Mouse (Mus musculus) lung, adult 2 months (tissue): ENCODE data around the gene Sema3f. TPM values are rescaled to one million over a fixed set of nuclear protein-coding genes. Genes with fewer than 3 reads are reported as not detected.

Experiments used
- DNase-seq: peaks from one replicate; pipeline ENCODE4 v3.0.0; 2022
- H3K4me1 ChIP-seq: fragments of 200-500 bp; 2 replicates; pipeline ENCODE4 v1.6.1; 2011; ENCODE audit warnings: low read length; ENCODE audit not compliant: control insufficient read depth, insufficient read depth
- H3K4me3 ChIP-seq: fragments of 200-500 bp; replicated peaks from 2 replicates; pipeline ENCODE3; 2011; ENCODE audit warnings: low read depth, mild to moderate bottlenecking, control low read depth, low read length; ENCODE audit errors: extremely low read depth
- CTCF ChIP-seq: fragments of 200-500 bp; IDR thresholded peaks from 2 replicates; pipeline ENCODE4 v1.5.1; 2011; ENCODE audit warnings: mild to moderate bottlenecking, low read length, control low read depth; ENCODE audit not compliant: insufficient read depth
- POLR2A ChIP-seq: fragments of 200-500 bp; IDR thresholded peaks from 2 replicates; pipeline ENCODE4 v1.6.1; 2011; ENCODE audit warnings: low read depth, mild to moderate bottlenecking, control low read depth, low read length, borderline replicate concordance; ENCODE audit errors: extremely low read depth
- WGBS: fragments of 180-500 bp; shearing (Covaris S2); methylation state at CpG from one replicate; pipeline ENCODE4 v1.1.7; 2018; 5-methylcytosine and 5-hydroxymethylcytosine counted together
- polyA plus RNA-seq: library from polyadenylated mRNA; depleted of rRNA; stranded (reverse); fragments of >200 nt; gene quantifications from 2 replicates; pipeline ENCODE4 v1.2.3, GENCODE M21; 2012

Gene Sema3f
- polyA plus RNA-seq, 1 experiment: 318 TPM

DNA sequence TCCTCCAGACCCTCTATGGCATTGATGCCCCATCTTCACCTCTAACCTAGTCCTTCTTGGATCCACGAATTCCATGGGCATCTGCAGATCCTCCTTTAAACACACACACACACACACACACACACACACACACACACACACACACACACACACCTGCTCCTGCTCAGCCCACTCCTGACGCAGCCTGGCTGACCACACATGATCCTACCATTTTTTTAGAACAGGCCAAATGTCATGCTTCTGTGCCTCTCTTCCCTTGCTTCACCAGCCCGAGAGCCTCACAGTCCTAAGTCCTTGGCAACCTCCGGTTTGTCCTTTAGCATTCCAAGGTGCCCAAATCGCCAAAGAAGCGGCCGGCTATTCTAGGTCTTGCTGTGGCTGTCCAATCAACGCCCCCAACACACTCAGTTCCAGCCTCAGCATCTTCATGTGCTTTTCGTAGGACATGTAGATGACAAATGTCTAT is 40.8 kb downstream of the Sema3f start, which contains the start of gene Slc38a3:
Gene Slc38a3 (minus strand): TSS at position 51 of the 466 bp plus-strand sequence.
- no peak within 1 kb of the TSS for H3K4me3 ChIP-seq
- TF ChIP-seq CTCF (no peak), POLR2A (no peak)
- 89% methylated on average over 9 of the region's 9 CpGs for WGBS
- H3K4me1 ChIP-seq: peaks cover 3% of the 10 kb centered on the region; the same call in 1 of the 2 replicates
- DNase-seq: no peak

DNA sequence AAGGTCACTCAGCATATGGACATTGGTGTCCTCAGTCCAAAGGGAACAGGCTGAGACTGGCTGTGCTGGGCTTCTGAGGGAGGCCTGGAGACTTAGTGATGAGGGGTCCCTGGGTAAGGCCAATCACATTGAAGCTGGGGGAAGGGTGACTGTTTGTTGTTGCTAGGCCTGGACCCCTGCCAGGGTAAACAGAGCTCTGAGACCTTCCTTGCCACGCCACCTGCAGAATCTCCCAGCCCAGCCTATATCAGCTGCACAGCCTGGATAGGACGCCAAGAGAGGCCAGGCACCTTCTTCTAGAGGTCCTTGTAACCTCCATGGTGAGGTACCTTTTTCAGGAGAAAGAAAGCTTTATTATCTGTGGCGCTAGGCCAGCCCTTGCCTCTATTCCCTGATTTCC is 41.4 kb downstream of the Sema3f start:
- Histone ChIP-seq H3K4me3 (no peak overlapping the region), H3K4me1 (peaks cover 3% of the 10 kb centered on the region; the same call in 1 of the 2 replicates)
- 81% methylated on average over 3 of the region's 3 CpGs for WGBS
- TF ChIP-seq CTCF: no peak
- no peak for DNase-seq

DNA sequence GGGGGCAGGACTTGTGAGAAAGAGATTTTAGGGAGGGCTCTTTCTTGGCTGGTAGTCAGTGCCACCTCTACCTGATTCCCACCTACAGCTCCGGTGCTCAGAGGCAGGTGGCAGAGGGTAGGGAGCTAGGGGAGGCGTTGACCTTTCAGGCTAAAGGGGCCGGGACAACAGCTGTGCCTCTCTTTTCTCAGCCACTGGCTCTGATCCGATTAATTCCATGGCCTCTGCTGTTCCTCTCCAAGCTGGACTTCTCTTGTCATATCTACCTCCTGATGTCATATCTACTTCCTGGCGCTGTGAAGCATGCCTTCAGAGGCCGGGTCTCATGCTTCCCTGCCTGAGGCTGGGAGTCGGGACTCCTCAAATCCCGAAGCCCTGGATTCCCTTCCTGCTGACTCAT is 42.3 kb downstream of the Sema3f start:
- WGBS: 43% methylated on average over 8 of the region's 8 CpGs
- no peak for DNase-seq
- peaks cover 3% of the 10 kb centered on the region; the same call in 1 of the 2 replicates for H3K4me1 ChIP-seq
- TF ChIP-seq POLR2A: no peak
- no peak for TF ChIP-seq CTCF
- H3K4me3 ChIP-seq: no peak overlapping the region

DNA sequence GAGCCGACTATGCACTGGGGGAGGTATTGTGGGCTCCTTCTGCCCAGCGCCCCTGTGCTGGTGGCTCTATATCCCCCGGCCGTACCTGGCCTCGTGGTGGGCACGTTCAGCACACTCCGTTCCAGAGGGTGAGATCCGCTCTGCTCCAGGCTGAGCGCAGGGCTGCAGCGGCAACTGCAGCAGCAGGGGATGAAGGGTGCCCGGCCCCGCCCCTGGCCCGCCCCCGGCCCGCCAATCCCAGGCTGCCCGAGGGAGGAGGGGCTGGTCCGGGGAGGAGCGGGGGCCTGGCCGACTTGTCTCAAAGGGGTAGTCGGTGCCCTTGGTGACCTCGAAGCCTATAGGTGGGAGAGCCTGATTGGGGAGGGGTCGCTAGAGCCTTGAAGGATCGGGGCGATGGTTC is 43.1 kb downstream of the Sema3f start:
- peak; percentile 23 for DNase-seq
- H3K4me3 ChIP-seq: peak overlapping the region; percentile 16
- peaks cover 3% of the 10 kb centered on the region; the same call in 1 of the 2 replicates for H3K4me1 ChIP-seq
- 2% methylated on average over 20 of the region's 24 CpGs for WGBS
- TF ChIP-seq POLR2A: no peak
- TF ChIP-seq CTCF: no peak

DNA sequence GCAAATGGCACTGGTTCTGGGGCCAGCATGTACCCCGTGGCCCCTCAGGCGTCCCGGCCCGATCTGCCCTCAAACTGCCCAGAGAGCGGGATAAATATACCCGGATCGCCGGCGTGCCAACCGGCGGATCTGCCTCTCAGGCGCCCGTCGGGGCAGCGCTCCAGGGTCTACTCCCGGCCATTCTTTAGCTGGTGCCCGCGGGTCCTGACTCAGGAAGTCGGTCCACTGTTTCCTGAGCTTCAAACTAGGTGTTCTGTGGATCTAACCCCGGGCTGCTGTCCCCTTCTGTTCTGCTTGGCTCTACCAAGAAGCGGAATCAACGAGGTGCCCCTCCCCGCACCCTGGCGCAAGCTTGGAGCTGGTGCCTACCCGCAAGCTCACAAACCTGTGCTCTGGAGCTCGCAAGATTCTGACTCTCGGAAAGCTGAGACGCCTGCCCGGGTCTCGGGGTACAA is 43.5 kb downstream of the Sema3f start:
- DNase-seq: no peak
- peaks cover 3% of the 10 kb centered on the region; the same call in 1 of the 2 replicates for H3K4me1 ChIP-seq
- TF ChIP-seq POLR2A (no peak), CTCF (no peak)
- 2% methylated on average over 30 of the region's 30 CpGs for WGBS
- no peak overlapping the region for H3K4me3 ChIP-seq

DNA sequence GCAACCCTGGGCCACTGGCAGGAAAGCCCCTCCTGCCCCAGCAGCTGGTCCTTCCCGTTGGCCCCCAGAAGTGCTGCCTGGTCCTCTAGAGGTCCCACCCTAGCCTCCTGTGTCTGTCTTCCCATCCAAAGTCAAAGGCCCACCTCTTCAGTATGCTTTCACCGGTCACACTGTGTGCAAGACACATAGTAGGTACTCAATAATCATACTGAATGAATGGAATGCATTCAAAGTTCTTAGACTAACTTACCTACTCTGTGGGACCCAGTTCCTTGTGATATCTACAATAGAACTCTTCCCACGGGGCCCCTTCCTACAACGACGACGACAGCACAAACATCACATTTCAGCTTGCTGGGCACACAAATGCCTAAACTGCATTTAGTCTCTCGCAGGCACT is 45.0 kb downstream of the Sema3f start:
- peaks cover 3% of the 10 kb centered on the region; the same call in 1 of the 2 replicates for H3K4me1 ChIP-seq
- TF ChIP-seq CTCF (no peak), POLR2A (no peak)
- H3K4me3 ChIP-seq: no peak overlapping the region
- WGBS: 77% methylated on average over 7 of the region's 7 CpGs
- no peak for DNase-seq

DNA sequence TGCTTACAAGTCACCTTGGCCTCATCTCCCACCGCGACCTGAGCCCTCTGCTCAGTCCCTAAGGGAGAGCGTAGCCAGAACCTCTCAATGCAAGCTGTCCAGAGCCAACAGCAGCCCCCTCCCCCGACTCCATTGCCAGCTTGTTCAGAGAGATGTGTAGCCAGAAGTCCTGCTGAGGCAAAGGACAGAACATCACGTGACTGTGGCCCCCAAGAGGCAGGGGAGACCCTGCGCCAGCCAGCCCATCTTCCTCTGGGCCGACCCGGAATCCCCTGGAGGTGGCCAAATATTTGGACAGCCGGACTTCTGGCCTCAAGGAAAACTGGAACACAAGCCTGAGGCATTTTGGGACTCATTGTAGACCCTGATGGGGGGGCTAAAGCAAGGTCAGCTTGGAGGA is 46.8 kb downstream of the Sema3f start:
- DNase-seq: no peak
- TF ChIP-seq POLR2A (no peak), CTCF (no peak)
- H3K4me3 ChIP-seq: no peak overlapping the region
- peaks cover 3% of the 10 kb centered on the region; the same call in 1 of the 2 replicates for H3K4me1 ChIP-seq
- WGBS: 70% methylated on average over 9 of the region's 9 CpGs

DNA sequence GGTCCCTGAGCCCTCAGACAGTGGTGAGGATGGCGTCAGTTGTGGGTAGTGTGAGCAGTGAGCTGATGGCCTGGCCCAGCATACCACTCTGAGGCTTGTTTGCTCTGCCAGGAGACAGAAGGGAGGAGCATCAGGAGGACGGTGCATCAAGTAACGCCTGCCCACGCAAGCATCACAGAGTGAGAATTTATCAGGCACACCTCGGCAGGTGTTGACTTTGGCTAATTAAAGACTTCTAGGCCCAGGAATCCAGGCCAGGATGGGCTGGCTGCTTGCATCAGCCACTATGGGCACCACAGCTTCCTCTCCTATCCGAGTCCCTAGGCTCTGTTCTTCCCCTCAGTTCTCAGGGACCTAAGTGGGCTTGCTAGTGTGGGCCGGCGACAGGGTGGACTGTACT is 47.9 kb downstream of the Sema3f start:
- peaks cover 3% of the 10 kb centered on the region; the same call in 1 of the 2 replicates for H3K4me1 ChIP-seq
- TF ChIP-seq POLR2A (no peak), CTCF (no peak)
- no peak for DNase-seq
- 82% methylated on average over 8 of the region's 8 CpGs for WGBS
- no peak overlapping the region for H3K4me3 ChIP-seq

DNA sequence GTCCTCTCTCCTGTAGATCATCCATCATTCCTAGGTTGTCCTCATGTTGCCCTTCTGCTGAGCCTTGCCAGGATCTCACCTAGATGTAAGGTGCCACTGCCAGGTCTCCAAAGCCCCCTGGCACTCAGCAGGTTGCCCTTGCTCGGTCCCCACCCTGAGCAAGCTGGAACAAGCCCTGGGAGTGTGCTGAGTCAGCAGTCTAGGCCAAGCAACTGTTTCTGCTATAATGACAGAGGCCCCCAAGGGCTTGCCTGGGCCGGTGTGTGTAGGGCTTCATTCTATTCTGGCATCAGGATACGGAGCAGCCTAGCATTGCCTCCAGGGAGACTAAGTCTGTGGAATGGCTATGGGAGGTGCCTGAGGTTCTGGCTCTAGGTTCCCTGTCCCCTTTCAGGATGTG is 49.5 kb downstream of the Sema3f start:
- Histone ChIP-seq H3K4me3 (no peak overlapping the region), H3K4me1 (no peaks in the 10 kb centered on the region)
- no peak for TF ChIP-seq CTCF
- no peak for TF ChIP-seq POLR2A
- WGBS: 76% methylated on average over 3 of the region's 3 CpGs
- no peak for DNase-seq

DNA sequence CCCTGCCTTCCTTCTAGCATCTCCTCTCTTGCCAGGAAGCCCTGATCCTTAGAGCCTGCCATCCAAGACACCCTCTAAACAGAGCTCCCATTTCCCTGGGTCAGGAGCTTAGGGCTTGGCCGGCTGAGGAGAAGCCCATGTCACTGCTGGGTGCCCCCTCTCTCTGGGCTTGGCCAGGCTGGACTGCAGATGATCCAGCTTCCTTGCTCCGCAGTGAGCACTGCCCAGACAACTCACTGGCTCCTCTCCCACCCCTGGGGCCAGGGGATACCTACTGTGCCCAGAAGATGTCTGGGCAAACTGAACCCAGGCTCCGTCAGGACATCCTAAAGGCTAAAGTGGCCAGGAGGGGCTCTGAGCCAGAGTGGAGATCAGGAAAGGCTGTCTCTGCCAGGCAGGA is 50.3 kb downstream of the Sema3f start:
- 84% methylated on average over 3 of the region's 3 CpGs for WGBS
- Histone ChIP-seq H3K4me3 (no peak overlapping the region), H3K4me1 (no peaks in the 10 kb centered on the region)
- TF ChIP-seq CTCF (no peak), POLR2A (no peak)
- DNase-seq: no peak
